Mouse (Mus musculus): Measurements from ENCODE around the gene Cavin4.

DNA sequence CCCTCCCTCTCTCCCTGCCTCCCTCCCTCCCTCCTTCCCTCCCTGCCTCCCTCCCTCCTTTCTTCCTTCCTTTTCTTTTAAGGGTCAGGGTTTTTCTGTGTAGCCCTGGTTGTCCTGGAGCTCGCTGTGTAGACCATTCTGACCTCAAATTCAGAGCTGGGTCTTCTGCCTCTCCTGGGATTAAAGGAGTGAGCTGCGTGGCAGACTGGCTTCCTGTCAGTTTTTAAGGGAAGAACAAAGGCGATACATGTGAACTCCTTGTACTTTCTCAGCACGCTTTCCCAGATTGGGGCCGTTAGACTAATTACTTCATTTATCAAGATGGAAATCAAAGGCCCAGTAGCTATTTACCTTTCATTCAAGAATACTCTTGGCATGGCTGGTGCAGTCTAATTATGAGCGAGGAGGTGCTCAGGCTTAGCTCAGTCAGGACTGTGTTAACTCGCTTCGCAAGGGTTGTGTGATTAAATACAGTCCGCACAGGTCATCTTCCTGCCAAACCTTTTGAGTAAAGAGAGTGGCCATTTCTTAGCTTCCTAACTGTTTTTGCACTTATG, 29.5 kb downstream of the Cavin4 start:
- TF ChIP-seq CTCF (IDR thresholded peaks at IDR 0.05; ENCODE audit: low read depth, low read length) (no peak), POLR2A (IDR thresholded peaks at IDR 0.05; ENCODE audit: extremely low read depth, insufficient read depth, low read length) (no peak)
